Mouse (Mus musculus): Measurements from ENCODE around the gene Nol7. TPM values are rescaled to one million over a fixed set of nuclear protein-coding genes. Genes with fewer than 3 reads are reported as not detected.

Nol7 gene
- total RNA-seq (2018; cell fraction: chromatin; rRNA removed) = 10 to 100 TPM; 10.7 to 64.3 (median 32.5) TPM
- total RNA-seq (2018; cell fraction: cytosol; rRNA removed) = 10 to 100 TPM; 57.3 to 87.3 (median 69.7) TPM
- total RNA-seq (2018; cell fraction: nucleus; rRNA removed) = 10 to 100 TPM; 21.1 to 53.2 (median 34.4) TPM
- polyA plus RNA-seq (2018) = 65.3 to 94.3 TPM (median 93.9 TPM) in 3 replicates

DNA sequence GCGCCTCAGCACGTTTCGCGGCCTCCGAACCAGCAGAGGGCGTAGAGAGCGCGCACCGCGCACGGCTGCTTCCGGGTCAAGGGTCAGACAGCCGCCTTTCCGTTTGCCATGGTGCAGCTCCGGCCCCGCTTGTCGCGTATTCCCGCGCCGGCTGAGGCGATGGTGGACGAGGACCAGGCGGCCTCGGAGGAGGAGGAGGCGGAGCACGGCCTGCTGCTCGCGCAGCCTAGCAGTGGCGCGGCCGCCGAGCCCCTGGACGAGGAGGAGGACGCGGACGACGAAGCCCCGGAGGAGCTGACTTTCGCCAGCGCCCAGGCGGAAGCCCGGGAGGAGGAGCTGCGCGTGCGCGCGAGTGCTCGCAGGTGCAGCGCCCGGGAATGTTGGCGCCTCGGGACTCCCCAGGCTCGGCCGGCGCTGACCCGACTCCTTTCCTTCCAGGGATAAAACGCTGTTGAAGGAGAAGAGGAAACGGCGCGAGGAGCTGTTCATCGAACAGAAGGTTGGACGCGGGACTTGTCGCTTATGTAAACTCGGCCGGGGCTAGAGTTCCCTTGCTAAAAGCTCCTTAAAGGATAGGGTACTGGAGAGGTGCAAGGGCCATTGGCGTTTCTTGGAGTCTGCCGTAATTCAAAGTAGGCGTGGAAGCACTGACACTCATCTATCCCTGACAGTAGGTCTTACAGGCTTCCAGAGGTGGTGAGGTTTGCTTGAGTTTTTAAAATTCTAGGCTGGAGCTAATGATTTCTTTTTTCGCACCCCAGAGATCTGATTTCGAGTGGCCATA, at the start of gene Nol7:
Gene Nol7 (plus strand): TSS at position 94 of the 784 bp plus-strand sequence.
- peaks cover 25% of the 10 kb centered on the region for H3K36me3 ChIP-seq (ENCODE audit: inconsistent target)
- peaks cover 30% of the 10 kb centered on the region for H3K79me2 ChIP-seq (ENCODE audit: inconsistent target)
- peak within 1 kb of the TSS; percentile 84 for H3K4me3 ChIP-seq (ENCODE audit: inconsistent target)
- peak within 1 kb of the TSS; percentile 44 for H3K27ac ChIP-seq
- WGBS (ENCODE audit: missing documents) = under 1% methylated on average over 70 of the region's 72 CpGs

DNA sequence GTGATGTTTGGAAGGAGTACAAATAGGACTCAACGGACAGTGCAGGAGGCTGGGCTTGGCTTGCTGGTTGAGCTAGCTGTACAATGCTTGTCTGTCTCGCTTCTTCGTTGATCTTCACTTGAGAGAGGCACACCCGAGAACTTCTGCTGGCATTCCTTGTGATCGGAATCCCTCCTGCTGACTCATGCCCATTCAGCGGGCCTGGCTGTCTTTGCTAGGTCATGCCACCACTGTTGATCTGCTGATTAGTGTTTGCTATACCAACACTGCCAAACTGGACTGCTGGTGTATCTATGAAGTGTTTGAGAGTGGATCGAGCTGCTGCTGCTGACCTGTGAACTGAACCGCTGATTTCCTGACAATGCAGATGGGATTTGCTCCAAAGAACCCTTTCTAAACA, 48.8 kb upstream of the Nol7 start:
- 92% methylated on average over 8 of the region's 8 CpGs for WGBS (ENCODE audit: missing documents)
- no peaks in the 10 kb centered on the region for H3K79me2 ChIP-seq (ENCODE audit: inconsistent target)
- H3K36me3 ChIP-seq (ENCODE audit: inconsistent target) = no peaks in the 10 kb centered on the region
- no peak overlapping the region for H3K27ac ChIP-seq
- H3K4me3 ChIP-seq (ENCODE audit: inconsistent target) = no peak overlapping the region

GRCm38 (mm10) chr13:43350489-43351169, 47.6 kb upstream of the Nol7 start:
- H3K27ac ChIP-seq = no peak overlapping the region
- no peaks in the 10 kb centered on the region for H3K36me3 ChIP-seq (ENCODE audit: inconsistent target)
- WGBS (ENCODE audit: missing documents) = 84% methylated on average over 9 of the region's 9 CpGs
- H3K4me3 ChIP-seq (ENCODE audit: inconsistent target) = no peak overlapping the region
- H3K79me2 ChIP-seq (ENCODE audit: inconsistent target) = no peaks in the 10 kb centered on the region

DNA sequence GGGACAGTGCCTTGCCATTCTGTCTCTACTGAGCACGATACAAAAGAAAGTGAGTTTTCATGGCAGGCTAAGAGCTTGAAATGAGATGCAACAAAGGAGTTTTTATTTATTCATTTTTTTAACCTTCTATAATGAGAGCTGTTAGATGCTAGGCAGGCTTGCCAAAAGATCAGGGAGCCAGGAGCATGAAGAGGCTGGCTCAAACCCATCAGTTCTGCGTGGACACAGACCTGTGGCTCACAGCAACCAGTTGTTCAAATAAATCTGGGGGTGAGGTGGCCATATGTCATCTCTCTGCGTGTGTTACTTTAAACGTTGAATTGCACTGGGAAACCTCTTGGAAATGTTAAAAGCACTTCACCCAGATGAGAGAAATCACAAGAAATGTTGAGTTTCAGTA, 44.8 kb upstream of the Nol7 start:
- no peaks in the 10 kb centered on the region for H3K36me3 ChIP-seq (ENCODE audit: inconsistent target)
- H3K27ac ChIP-seq = no peak overlapping the region
- H3K79me2 ChIP-seq (ENCODE audit: inconsistent target) = no peaks in the 10 kb centered on the region
- H3K4me3 ChIP-seq (ENCODE audit: inconsistent target) = no peak overlapping the region
- 93% methylated on average over 4 of the region's 4 CpGs for WGBS (ENCODE audit: missing documents)

GRCm38 (mm10) chr13:43354362-43354761, 43.8 kb upstream of the Nol7 start:
- Histone ChIP-seq H3K79me2 (ENCODE audit: inconsistent target) (no peaks in the 10 kb centered on the region), H3K4me3 (ENCODE audit: inconsistent target) (no peak overlapping the region), H3K36me3 (ENCODE audit: inconsistent target) (no peaks in the 10 kb centered on the region), H3K27ac (no peak overlapping the region)
- 93% methylated on average over 10 of the region's 12 CpGs for WGBS (ENCODE audit: missing documents)

DNA sequence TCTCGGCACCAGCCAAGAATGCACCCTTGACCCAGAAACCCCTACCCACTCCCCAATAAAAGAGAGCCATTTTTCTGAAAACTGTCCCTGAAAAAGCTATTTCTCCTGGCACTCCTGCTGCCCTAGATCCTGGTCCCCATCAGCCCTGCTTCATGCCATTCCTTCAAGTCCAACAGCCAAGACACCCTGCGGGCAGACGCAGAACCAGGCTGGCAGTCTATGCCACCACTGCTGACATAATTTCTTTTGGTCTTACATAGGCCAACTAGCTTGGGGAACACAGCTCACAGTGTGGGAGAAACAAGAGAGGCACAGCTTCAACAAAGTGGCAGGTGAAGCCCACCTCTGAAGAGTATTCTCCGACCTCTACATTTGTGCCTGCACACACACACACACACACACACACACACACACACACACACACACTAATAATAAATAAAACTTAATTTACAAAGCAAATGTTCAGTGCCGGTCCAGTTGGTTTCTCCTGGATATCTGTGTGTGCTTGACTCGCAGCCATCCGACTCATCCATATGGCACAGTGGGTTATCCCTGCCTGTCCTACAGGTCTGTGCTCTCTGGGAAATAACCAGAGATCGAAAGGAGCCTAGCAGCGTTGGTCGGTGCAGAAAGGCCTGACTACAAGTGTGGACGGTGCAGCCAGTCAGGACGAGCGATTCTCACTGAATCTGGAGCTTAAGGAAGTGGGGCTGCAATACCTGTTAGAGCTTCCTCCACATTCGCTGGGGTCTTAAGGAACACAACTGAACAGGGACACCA, 41.7 kb upstream of the Nol7 start:
- no peak overlapping the region for H3K4me3 ChIP-seq (ENCODE audit: inconsistent target)
- WGBS (ENCODE audit: missing documents) = 91% methylated on average over 14 of the region's 14 CpGs
- H3K36me3 ChIP-seq (ENCODE audit: inconsistent target) = no peaks in the 10 kb centered on the region

GRCm38 (mm10) chr13:43360534-43360933, 37.7 kb upstream of the Nol7 start:
- no peaks in the 10 kb centered on the region for H3K79me2 ChIP-seq (ENCODE audit: inconsistent target)
- H3K4me3 ChIP-seq (ENCODE audit: inconsistent target) = no peak overlapping the region
- H3K27ac ChIP-seq = no peak overlapping the region
- 76% methylated on average over 6 of the region's 6 CpGs for WGBS (ENCODE audit: missing documents)
- H3K36me3 ChIP-seq (ENCODE audit: inconsistent target) = no peaks in the 10 kb centered on the region

More for the DNA sequence above, 41.7 kb upstream of the Nol7 start:
- Histone ChIP-seq H3K79me2 (ENCODE audit: inconsistent target) (no peaks in the 10 kb centered on the region), H3K27ac (no peak overlapping the region)

GRCm38 (mm10) chr13:43362353-43362752, 35.8 kb upstream of the Nol7 start:
- Histone ChIP-seq H3K79me2 (ENCODE audit: inconsistent target) (no peaks in the 10 kb centered on the region), H3K36me3 (ENCODE audit: inconsistent target) (no peaks in the 10 kb centered on the region)
- WGBS (ENCODE audit: missing documents) = 89% methylated on average over 9 of the region's 9 CpGs

DNA sequence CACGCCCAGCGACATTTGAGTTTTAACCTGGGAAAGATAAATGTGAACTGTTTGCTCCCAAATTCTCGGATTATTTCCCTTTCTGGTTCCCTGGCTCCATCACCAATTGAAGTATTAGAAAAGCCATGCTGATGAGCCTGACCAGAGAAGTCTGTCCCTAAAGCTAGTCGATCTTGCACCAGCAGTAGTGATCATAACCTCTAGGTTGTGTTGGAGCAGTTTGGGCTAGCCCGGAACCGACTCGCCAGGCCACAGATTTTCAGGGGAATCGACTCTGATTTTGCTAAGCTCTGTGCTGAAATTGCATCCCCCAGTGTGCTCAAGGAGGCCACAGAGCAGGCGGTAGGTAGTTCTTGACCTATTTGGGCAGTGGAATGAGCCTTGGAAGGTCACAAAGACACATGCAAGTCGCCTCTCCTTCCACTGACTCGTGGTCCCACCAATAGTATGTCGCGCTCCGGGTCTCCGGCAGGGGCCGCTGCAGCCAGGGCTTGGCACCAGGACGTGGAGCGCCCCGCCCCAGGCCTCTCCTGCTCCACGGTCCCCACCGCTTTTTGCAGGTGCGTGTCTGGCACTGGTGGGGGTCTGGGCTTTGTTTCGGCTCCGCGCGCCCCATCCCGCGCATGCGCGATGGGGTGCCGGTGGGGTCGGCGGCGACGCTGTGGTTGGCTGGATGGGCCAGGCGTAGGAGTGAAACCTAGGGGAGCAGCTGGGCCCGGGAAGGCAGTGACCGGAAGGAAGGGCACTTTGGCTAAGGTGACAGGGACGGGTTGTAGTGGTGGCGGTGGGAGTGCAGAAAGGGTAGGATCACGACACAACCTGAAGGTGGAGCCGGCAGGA, 33.0 kb upstream of the Nol7 start, which contains the start of gene Sirt5:
Gene Sirt5 (plus strand): TSS at position 512 of the 840 bp plus-strand sequence.
- no peaks in the 10 kb centered on the region for H3K79me2 ChIP-seq (ENCODE audit: inconsistent target)
- 15% methylated on average over 42 of the region's 42 CpGs for WGBS (ENCODE audit: missing documents)
- peak within 1 kb of the TSS; percentile 64 for H3K4me3 ChIP-seq (ENCODE audit: inconsistent target)
- no peaks in the 10 kb centered on the region for H3K36me3 ChIP-seq (ENCODE audit: inconsistent target)
- H3K27ac ChIP-seq = no peak within 1 kb of the TSS

More at GRCm38 (mm10) chr13:43362353-43362752, 35.8 kb upstream of the Nol7 start:
- H3K4me3 ChIP-seq (ENCODE audit: inconsistent target) = no peak overlapping the region
- no peak overlapping the region for H3K27ac ChIP-seq

- 11% methylated on average over 6 of the region's 11 CpGs for WGBS (ENCODE audit: missing documents)
- no peak overlapping the region for H3K27ac ChIP-seq
Observed at GRCm38 (mm10) chr13:43365825-43366184, 32.4 kb upstream of the Nol7 start.

DNA sequence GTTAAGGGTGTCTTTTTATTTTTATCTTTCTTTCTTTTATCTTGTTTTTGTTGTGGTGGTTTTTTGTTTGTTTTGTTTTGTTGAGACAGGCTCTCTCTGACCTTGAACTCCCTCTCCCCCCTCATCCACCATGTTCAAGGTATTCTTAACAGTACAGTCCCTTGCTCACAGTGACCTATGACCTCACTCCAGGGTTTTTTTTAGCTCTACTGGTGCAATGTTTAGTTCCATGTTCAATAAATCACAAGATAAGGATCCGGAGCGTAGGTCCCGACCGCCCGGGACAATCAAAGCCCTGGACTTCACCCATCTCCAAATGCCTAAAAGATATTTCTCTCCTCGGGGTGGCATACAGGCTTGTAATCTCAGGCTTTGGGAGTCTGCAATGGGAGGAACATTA, 28.1 kb upstream of the Nol7 start:
- Histone ChIP-seq H3K36me3 (ENCODE audit: inconsistent target) (peaks cover 18% of the 10 kb centered on the region; the same call in 1 of the 2 replicates), H3K4me3 (ENCODE audit: inconsistent target) (no peak overlapping the region), H3K79me2 (ENCODE audit: inconsistent target) (no peaks in the 10 kb centered on the region), H3K27ac (no peak overlapping the region)
- WGBS (ENCODE audit: missing documents) = 91% methylated on average over 6 of the region's 6 CpGs

More at GRCm38 (mm10) chr13:43365825-43366184, 32.4 kb upstream of the Nol7 start:
- H3K36me3 ChIP-seq (ENCODE audit: inconsistent target) = 0 out of 2 replicates have a peak, but pooled peaks cover 2% of the 10 kb centered on the region
- peak overlapping the region; percentile 64 for H3K4me3 ChIP-seq (ENCODE audit: inconsistent target)
- no peaks in the 10 kb centered on the region for H3K79me2 ChIP-seq (ENCODE audit: inconsistent target)

DNA sequence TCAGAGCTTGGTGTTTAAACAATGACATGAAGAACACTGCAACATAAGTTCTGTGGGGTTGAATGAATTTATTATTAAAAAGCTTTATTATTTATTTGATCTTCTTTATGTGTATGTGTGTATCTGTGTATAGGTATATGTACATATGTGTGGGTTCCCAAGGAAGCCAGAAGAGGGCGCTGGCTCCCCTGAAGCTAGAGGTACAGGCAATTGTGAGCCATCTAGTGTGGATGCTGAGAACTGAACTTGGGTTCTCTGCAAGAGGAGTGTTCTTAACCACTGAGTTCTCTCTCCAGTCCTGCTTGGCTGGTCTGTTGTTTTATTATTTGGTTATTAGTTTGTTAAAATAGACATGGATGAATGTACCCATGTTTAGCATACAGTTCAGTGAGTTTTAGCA, 25.3 kb upstream of the Nol7 start:
- H3K4me3 ChIP-seq (ENCODE audit: inconsistent target) = no peak overlapping the region
- WGBS (ENCODE audit: missing documents) = 100% methylated on average over 1 of the region's 1 CpGs
- H3K27ac ChIP-seq = no peak overlapping the region
- H3K79me2 ChIP-seq (ENCODE audit: inconsistent target) = no peaks in the 10 kb centered on the region
- peaks cover 25% of the 10 kb centered on the region; the same call in 1 of the 2 replicates for H3K36me3 ChIP-seq (ENCODE audit: inconsistent target)

GRCm38 (mm10) chr13:43374205-43374604, 24.0 kb upstream of the Nol7 start:
- Histone ChIP-seq H3K4me3 (ENCODE audit: inconsistent target) (no peak overlapping the region), H3K27ac (no peak overlapping the region), H3K36me3 (ENCODE audit: inconsistent target) (peaks cover 25% of the 10 kb centered on the region; the same call in 1 of the 2 replicates), H3K79me2 (ENCODE audit: inconsistent target) (no peaks in the 10 kb centered on the region)
- 96% methylated on average over 9 of the region's 10 CpGs for WGBS (ENCODE audit: missing documents)

All from macrophage (primary cell).